Mouse (Mus musculus) bone marrow macrophage, adult 2 months (primary cell): Measurements from ENCODE around the gene Agap1.

Experiments used
- CTCF ChIP-seq: IDR thresholded peaks from 2 replicates; pipeline ENCODE4 v1.5.1; 2012; ENCODE audit warnings: low read depth, mild to moderate bottlenecking, low read length, moderate library complexity
- POLR2A ChIP-seq: IDR thresholded peaks from 2 replicates; pipeline ENCODE4 v1.6.1; 2012; ENCODE audit warnings: mild to moderate bottlenecking, low read depth, low read length, borderline replicate concordance

DNA sequence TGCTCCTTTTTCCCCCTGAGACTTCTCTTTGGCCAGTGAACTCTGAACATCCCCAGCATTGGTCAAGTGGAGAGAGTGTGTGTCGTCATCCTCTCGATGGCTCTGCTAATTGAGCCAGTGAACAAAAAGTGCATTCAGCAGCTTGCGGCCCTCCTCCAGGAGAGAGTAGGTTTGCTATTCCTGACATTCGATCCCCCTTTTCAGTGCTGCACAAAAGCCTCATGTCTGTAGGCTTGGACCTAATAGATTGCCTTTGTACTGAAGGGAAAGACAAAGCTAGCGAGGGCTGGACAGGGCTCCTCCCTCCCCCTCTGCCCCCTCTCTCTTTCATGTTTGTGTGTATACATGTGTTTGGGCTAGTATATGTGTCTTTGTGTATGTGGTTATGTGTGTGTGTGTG lies 63.2 kb downstream of the Agap1 start:
- TF ChIP-seq POLR2A, result no peak
- TF ChIP-seq CTCF, result no peak
